Mouse (Mus musculus) ES-E14 (cell line): ENCODE data around the gene Rap1gds1. TPM values are rescaled to one million over a fixed set of nuclear protein-coding genes. Genes with fewer than 3 reads are reported as not detected.

Experiments
- DNase-seq: peaks from one replicate; pipeline ENCODE4 v3.0.0-alpha.2; 2013; ENCODE audit warnings: low read depth, low spot score
- H3K27ac ChIP-seq: 2 replicates; pipeline ENCODE4 v1.5.1; 2012; ENCODE audit warnings: low read depth, mild to moderate bottlenecking, low read length, moderate library complexity, mixed read lengths; ENCODE audit not compliant: poor library complexity, insufficient read depth, severe bottlenecking
- H3K36me3 ChIP-seq: 2 replicates; pipeline ENCODE4 v1.6.1; 2012; ENCODE audit warnings: mild to moderate bottlenecking, low read length, moderate library complexity, mixed read lengths; ENCODE audit not compliant: control insufficient read depth, poor library complexity, insufficient read depth, severe bottlenecking
- H3K4me1 ChIP-seq, 2 experiments: fragments of 150-350 bp in 1 of 2; sonication (generic) in 1 of 2; 2 replicates each; pipeline ENCODE4 v1.6.1; 2012; ENCODE audit warnings: low read length in 2 of 2, mild to moderate bottlenecking in 1 of 2, mixed read lengths in 1 of 2; ENCODE audit not compliant: control insufficient read depth in 2 of 2, insufficient read depth in 2 of 2, poor library complexity in 1 of 2
- H3K4me3 ChIP-seq, 2 experiments: fragments of 150-350 bp in 1 of 2; sonication (generic) in 1 of 2; 2 replicates each; pipeline ENCODE4 v1.5.1; 2012; ENCODE audit warnings: low read length in 2 of 2, low read depth in 1 of 2, mild to moderate bottlenecking in 1 of 2, mixed read lengths in 1 of 2; ENCODE audit not compliant: insufficient read depth in 1 of 2, poor library complexity in 1 of 2, severe bottlenecking in 1 of 2
- H3K9ac ChIP-seq: 2 replicates; pipeline ENCODE4 v1.6.1; 2012; ENCODE audit warnings: low read depth, mild to moderate bottlenecking, low read length, mixed read lengths; ENCODE audit not compliant: poor library complexity, insufficient read depth, severe bottlenecking
- H3K9me3 ChIP-seq: fragments of 150-350 bp; sonication (generic); 2 replicates; pipeline ENCODE4 v1.6.1; 2012; ENCODE audit warnings: low read depth, mild to moderate bottlenecking, low read length; ENCODE audit not compliant: control insufficient read depth, insufficient read depth
- CHD2 ChIP-seq: IDR thresholded peaks from 2 replicates; pipeline ENCODE4 v1.6.1; 2014; ENCODE audit warnings: mild to moderate bottlenecking, low read depth, low read length, inconsistent platforms
- HCFC1 ChIP-seq: IDR thresholded peaks from 2 replicates; pipeline ENCODE4 v1.6.1; 2012; ENCODE audit warnings: low read length, inconsistent platforms, borderline replicate concordance; ENCODE audit not compliant: insufficient read depth
- MAFK ChIP-seq: IDR thresholded peaks from 2 replicates; pipeline ENCODE4 v1.6.1; 2014; ENCODE audit warnings: mild to moderate bottlenecking, low read depth, low read length, inconsistent platforms; ENCODE audit not compliant: insufficient read depth
- ZC3H11A ChIP-seq: IDR thresholded peaks from 2 replicates; pipeline ENCODE4 v1.6.1; 2012; ENCODE audit warnings: low read depth, mild to moderate bottlenecking, inconsistent platforms, low read length, borderline replicate concordance
- ZNF384 ChIP-seq: IDR thresholded peaks from 2 replicates; pipeline ENCODE4 v1.6.1; 2012; ENCODE audit warnings: low read depth, low read length, inconsistent platforms
- in situ Hi-C, 2 experiments: fragments of 600-800 bp; cut with MboI; formaldehyde crosslinking; loops; one replicate each; pipeline ENCODE4 v1.15.1; 2025; ENCODE audit warnings: low sequenced_read_pairs in 2 of 2, inconsistent platforms in 1 of 2; ENCODE audit not compliant: unreplicated experiment in 2 of 2
- total RNA-seq: library from RNA; depleted of rRNA; stranded (reverse); fragments of 300-350 nt; gene quantifications from 2 replicates; pipeline ENCODE4 v1.2.3, GENCODE M21; 2012

Rap1gds1 gene
- total RNA-seq, 1 experiment, result 21.9 TPM

- Histone ChIP-seq H3K4me1 (no peaks in the 10 kb centered on the region), H3K9ac (no peak overlapping the region), H3K36me3 (no peaks in the 10 kb centered on the region; the same call in 1 of the 2 replicates), H3K9me3 (no peaks in the 10 kb centered on the region), H3K27ac (no peak overlapping the region), H3K4me3 (no peak overlapping the region)
- in situ Hi-C loops, result no loop called here
- TF ChIP-seq HCFC1 (no peak), CHD2 (no peak)
- DNase-seq, result no peak
Measured at GRCm38 (mm10) chr3:138881725-138882347, 193.2 kb downstream of the Rap1gds1 start.

GRCm38 (mm10) chr3:138880999-138881724 is 193.8 kb downstream of the Rap1gds1 start:
- Histone ChIP-seq H3K27ac (no peak overlapping the region), H3K9ac (no peak overlapping the region), H3K9me3 (no peaks in the 10 kb centered on the region), H3K4me1 (no peaks in the 10 kb centered on the region), H3K4me3 (no peak overlapping the region), H3K36me3 (no peaks in the 10 kb centered on the region; the same call in 1 of the 2 replicates)
- no peak for TF ChIP-seq ZNF384
- no peak for TF ChIP-seq CHD2
- TF ChIP-seq HCFC1, result no peak
- TF ChIP-seq ZC3H11A, result no peak
- TF ChIP-seq MAFK, result no peak
- no peak for DNase-seq
- in situ Hi-C loops, result no loop called here

GRCm38 (mm10) chr3:138877741-138878140 is 197.3 kb downstream of the Rap1gds1 start:
- TF ChIP-seq ZNF384 (no peak), MAFK (no peak), ZC3H11A (no peak), HCFC1 (no peak), CHD2 (no peak)
- DNase-seq, result no peak
- peaks cover 7% of the 10 kb centered on the region; the same call in 1 of the 2 replicates for H3K36me3 ChIP-seq
- in situ Hi-C loops, result no loop called here
- no peak overlapping the region; a peak in 1 of 4 replicates for H3K4me3 ChIP-seq
- H3K9ac ChIP-seq, result no peak overlapping the region
- H3K4me1 ChIP-seq, result no peaks in the 10 kb centered on the region
- no peak overlapping the region for H3K27ac ChIP-seq
- no peaks in the 10 kb centered on the region for H3K9me3 ChIP-seq

- H3K9me3 ChIP-seq, result no peaks in the 10 kb centered on the region
- no peak for DNase-seq
- in situ Hi-C loops, result no loop called here
- peak overlapping the region; percentile 51 to 52 for H3K4me3 ChIP-seq
- peak overlapping the region; percentile 53 for H3K9ac ChIP-seq
- H3K36me3 ChIP-seq, result peaks cover 7% of the 10 kb centered on the region; the same call in 1 of the 2 replicates
- no peaks in the 10 kb centered on the region for H3K4me1 ChIP-seq
- H3K27ac ChIP-seq, result no peak overlapping the region
- no peak for TF ChIP-seq CHD2
- no peak for TF ChIP-seq HCFC1
- TF ChIP-seq MAFK, result no peak
- TF ChIP-seq ZC3H11A, result no peak
- TF ChIP-seq ZNF384, result no peak
Measured at GRCm38 (mm10) chr3:138876931-138877361, 198.1 kb downstream of the Rap1gds1 start.
